Mouse (Mus musculus): ENCODE data around the gene 4930518I15Rik.

GRCm38 (mm10) chr2:156879541-156879940 lies 21.8 kb upstream of the 4930518I15Rik start:
- no peak for TF ChIP-seq CTCF (IDR thresholded peaks at IDR 0.05; ENCODE audit: low read depth)
- no peak for TF ChIP-seq EP300 (IDR thresholded peaks at IDR 0.05; ENCODE audit: low read depth)
